In genomic region chr2:113371556-113371955, GRCm38 (mm10) we compare ENCODE assay signal across 26 mouse cellular contexts. TPM values are rescaled to one million over a fixed set of nuclear protein-coding genes. Genes with fewer than 3 reads are reported as not detected.
DNase-seq lines count a peak whose midpoint lies in the region; ATAC-seq lines count a peak whose summit lies in the region.
"Had no signal": no experiment of that assay in that cellular context is flagged by ENCODE, and none has a peak within 500 bp of the region (broad histone marks: within the 10 kb centered on the region; RNA-seq: fewer than 3 reads in every experiment).

No protein-coding gene starts in this region.

- H3K27me3 ChIP-seq in embryonic facial prominence, embryonic 14.5 days (replicated peaks; ENCODE audit: control insufficient read depth, insufficient read depth, low read length) = no peaks in the 10 kb centered on the region
- no peaks in the 10 kb centered on the region for H3K27me3 ChIP-seq in embryonic facial prominence, embryonic 10.5 days (replicated peaks; ENCODE audit: low read depth, poor library complexity, severe bottlenecking)
- no peaks in the 10 kb centered on the region for H3K27me3 ChIP-seq in kidney, embryonic 16.5 days (ENCODE audit: insufficient read depth, low read length)
- H3K27me3 ChIP-seq in lung, embryonic 16.5 days (ENCODE audit: control insufficient read depth, insufficient read depth, low read depth, low read length) = no peaks in the 10 kb centered on the region
- H3K27me3 ChIP-seq in heart, embryonic 11.5 days (ENCODE audit: control insufficient read depth, insufficient read depth, low read length) = no peaks in the 10 kb centered on the region
- H3K27me3 ChIP-seq: CH12.LX; embryonic facial prominence, embryonic 13.5 days; forebrain, embryonic 13.5 days; heart, embryonic 13.5 days; hindbrain, embryonic 12.5 days; hindbrain, embryonic 15.5 days; Patski had no signal

- DNase-seq in embryonic facial prominence, embryonic 14.5 days (ENCODE audit: low spot score) = peak; percentile 18
- no peak for DNase-seq in embryonic facial prominence, embryonic 10.5 days (ENCODE audit: low spot score)
- DNase-seq in kidney, adult 18-20 months = no peak
- DNase-seq in lung, postnatal 4 days = no peak
- DNase-seq: adrenal gland, postnatal 10 days; adrenal gland, postnatal 36 days; B cell, adult 2 months; cerebellum, adult 11-12 months; cerebellum, adult 8-10 months; cerebellum, postnatal 14 days; gastrocnemius, postnatal 25 days; heart, adult 18-20 months; heart, postnatal 14 days had no signal

- 57% methylated on average over 2 of the region's 2 CpGs for WGBS in embryonic facial prominence, embryonic 14.5 days
- 91% methylated on average over 2 of the region's 2 CpGs for WGBS in embryonic facial prominence, embryonic 10.5 days
- WGBS in kidney, embryonic 16.5 days = 56% methylated on average over 2 of the region's 2 CpGs
- WGBS in lung, embryonic 16.5 days = 29% methylated on average over 2 of the region's 2 CpGs
- WGBS in heart, embryonic 11.5 days (ENCODE audit: insufficient replicate concordance) = 66% methylated on average over 2 of the region's 2 CpGs

- no peak overlapping the region for H3K27ac ChIP-seq in embryonic facial prominence, embryonic 14.5 days (replicated peaks; ENCODE audit: low read depth, low read length)
- no peak overlapping the region for H3K27ac ChIP-seq in embryonic facial prominence, embryonic 10.5 days (replicated peaks)
- peak overlapping the region; percentile 40; the same call in 1 of the 2 replicates for H3K27ac ChIP-seq in kidney, embryonic 16.5 days (ENCODE audit: low read length)
- no peak overlapping the region for H3K27ac ChIP-seq in lung, embryonic 16.5 days (ENCODE audit: low read length)
- no peak overlapping the region for H3K27ac ChIP-seq in heart, embryonic 11.5 days (ENCODE audit: low read depth, low read length)
- H3K27ac ChIP-seq: embryonic facial prominence, embryonic 13.5 days; forebrain, embryonic 10.5 days; forebrain, embryonic 13.5 days; heart, embryonic 13.5 days; hindbrain, embryonic 12.5 days; hindbrain, embryonic 15.5 days had no signal

- no peak overlapping the region for H3K9ac ChIP-seq in embryonic facial prominence, embryonic 14.5 days (ENCODE audit: low read depth, low read length)
- no peak overlapping the region for H3K9ac ChIP-seq in kidney, embryonic 16.5 days (replicated peaks; ENCODE audit: low read length)
- no peak overlapping the region for H3K9ac ChIP-seq in lung, embryonic 16.5 days (ENCODE audit: low read length)
- H3K9ac ChIP-seq in heart, embryonic 11.5 days (ENCODE audit: low read depth, low read length) = no peak overlapping the region
- H3K9ac ChIP-seq: embryonic facial prominence, embryonic 13.5 days; forebrain, embryonic 13.5 days; heart, embryonic 13.5 days; hindbrain, embryonic 12.5 days; hindbrain, embryonic 15.5 days had no signal

- H3K4me2 ChIP-seq in embryonic facial prominence, embryonic 14.5 days (ENCODE audit: low read depth, low read length) = no peak overlapping the region
- H3K4me2 ChIP-seq in kidney, embryonic 16.5 days (replicated peaks; ENCODE audit: low read depth, low read length) = no peak overlapping the region
- no peak overlapping the region for H3K4me2 ChIP-seq in lung, embryonic 16.5 days (ENCODE audit: low read depth, low read length)
- H3K4me2 ChIP-seq in heart, embryonic 11.5 days = no peak overlapping the region
- H3K4me2 ChIP-seq: embryonic facial prominence, embryonic 13.5 days; forebrain, embryonic 13.5 days; heart, embryonic 13.5 days; hindbrain, embryonic 12.5 days; hindbrain, embryonic 15.5 days had no signal

- no peaks in the 10 kb centered on the region for H3K4me1 ChIP-seq in embryonic facial prominence, embryonic 14.5 days (ENCODE audit: control insufficient read depth, insufficient read depth, low read length)
- no peaks in the 10 kb centered on the region for H3K4me1 ChIP-seq in embryonic facial prominence, embryonic 10.5 days
- H3K4me1 ChIP-seq in kidney, embryonic 16.5 days (ENCODE audit: insufficient read depth, low read length) = peaks cover 19% of the 10 kb centered on the region
- no peaks in the 10 kb centered on the region for H3K4me1 ChIP-seq in lung, embryonic 16.5 days (replicated peaks; ENCODE audit: control insufficient read depth, insufficient read depth, low read length)
- no peaks in the 10 kb centered on the region for H3K4me1 ChIP-seq in heart, embryonic 11.5 days (ENCODE audit: control insufficient read depth, insufficient read depth, low read length)
- H3K4me1 ChIP-seq: embryonic facial prominence, embryonic 13.5 days; forebrain, embryonic 10.5 days; forebrain, embryonic 13.5 days; heart, embryonic 13.5 days; hindbrain, embryonic 12.5 days; hindbrain, embryonic 15.5 days had no signal

- H3K4me3 ChIP-seq in embryonic facial prominence, embryonic 14.5 days (ENCODE audit: low read depth, low read length) = no peak overlapping the region
- no peak overlapping the region for H3K4me3 ChIP-seq in embryonic facial prominence, embryonic 10.5 days
- H3K4me3 ChIP-seq in kidney, embryonic 16.5 days (ENCODE audit: low read length) = no peak overlapping the region
- no peak overlapping the region for H3K4me3 ChIP-seq in lung, embryonic 16.5 days (ENCODE audit: low read length)
- H3K4me3 ChIP-seq in heart, embryonic 11.5 days (ENCODE audit: low read depth, low read length) = no peak overlapping the region
- H3K4me3 ChIP-seq: embryonic facial prominence, embryonic 13.5 days; forebrain, embryonic 10.5 days; forebrain, embryonic 13.5 days; heart, embryonic 13.5 days; hindbrain, embryonic 12.5 days; hindbrain, embryonic 15.5 days had no signal

- H3K36me3 ChIP-seq in embryonic facial prominence, embryonic 14.5 days (ENCODE audit: control insufficient read depth, insufficient read depth, low read length) = no peaks in the 10 kb centered on the region
- no peaks in the 10 kb centered on the region for H3K36me3 ChIP-seq in embryonic facial prominence, embryonic 10.5 days (replicated peaks)
- H3K36me3 ChIP-seq in kidney, embryonic 16.5 days (ENCODE audit: insufficient read depth, low read length) = no peaks in the 10 kb centered on the region
- H3K36me3 ChIP-seq in lung, embryonic 16.5 days (ENCODE audit: control insufficient read depth, insufficient read depth, low read length) = no peaks in the 10 kb centered on the region
- H3K36me3 ChIP-seq in heart, embryonic 11.5 days (ENCODE audit: control insufficient read depth, insufficient read depth, low read length) = no peaks in the 10 kb centered on the region
- H3K36me3 ChIP-seq: embryonic facial prominence, embryonic 13.5 days; forebrain, embryonic 10.5 days; G1E; heart, embryonic 13.5 days; hindbrain, embryonic 12.5 days; hindbrain, embryonic 15.5 days had no signal

- H3K9me3 ChIP-seq in embryonic facial prominence, embryonic 14.5 days (ENCODE audit: control insufficient read depth, low read length) = no peaks in the 10 kb centered on the region
- H3K9me3 ChIP-seq in embryonic facial prominence, embryonic 10.5 days = no peaks in the 10 kb centered on the region
- no peaks in the 10 kb centered on the region for H3K9me3 ChIP-seq in kidney, embryonic 16.5 days (ENCODE audit: low read length)
- no peaks in the 10 kb centered on the region; the same call in 1 of the 2 replicates for H3K9me3 ChIP-seq in lung, embryonic 16.5 days (ENCODE audit: control insufficient read depth, low read length)
- H3K9me3 ChIP-seq in heart, embryonic 11.5 days (replicated peaks; ENCODE audit: control insufficient read depth, low read length) = no peaks in the 10 kb centered on the region
- H3K9me3 ChIP-seq: embryonic facial prominence, embryonic 13.5 days; forebrain, embryonic 10.5 days; forebrain, embryonic 13.5 days; heart, embryonic 13.5 days; hindbrain, embryonic 12.5 days; hindbrain, embryonic 15.5 days had no signal

- no peak for ATAC-seq in embryonic facial prominence, embryonic 14.5 days (ENCODE audit: low read depth)
- no peak for ATAC-seq in kidney, embryonic 16.5 days (ENCODE audit: low FRiP score, low TSS enrichment)
- 0 out of 2 replicates have a peak, but pooled peaks have one; percentile 20 for ATAC-seq in lung, embryonic 16.5 days (ENCODE audit: low read depth)
- ATAC-seq in heart, embryonic 11.5 days (replicated peaks; ENCODE audit: insufficient number of reproducible peaks, low FRiP score, low TSS enrichment) = no peak
- ATAC-seq: forebrain, embryonic 13.5 days; forebrain, embryonic 16.5 days; Patski had no signal

RNA-seq across cellular contexts. Expression of gene Fmn1, which starts 44.0 kb away (rescaled TPM):
- 2.5 and 3.1 TPM in 2 replicates for polyA plus RNA-seq in embryonic facial prominence, embryonic 14.5 days (2014; fragmentation: Nextera tagmentation; extraction: Ambion mirVana)
- polyA plus RNA-seq in embryonic facial prominence, embryonic 10.5 days (2016; fragmentation: Nextera tagmentation; extraction: Ambion mirVana) = 2.1 and 2.2 TPM in 2 replicates
- polyA plus RNA-seq in kidney, embryonic 16.5 days (2015; fragmentation: Nextera tagmentation; extraction: Ambion mirVana) = 7.4 and 11.0 TPM in 2 replicates
- 2.2 TPM in 2 replicates for polyA plus RNA-seq in lung, embryonic 16.5 days (2015; fragmentation: Nextera tagmentation; extraction: Ambion mirVana)
- 2.5 and 2.8 TPM in 2 replicates for polyA plus RNA-seq in heart, embryonic 11.5 days (2014; fragmentation: Nextera tagmentation; extraction: Ambion mirVana)
- polyA plus RNA-seq: G1E had no signal
